Mouse (Mus musculus): Measurements from ENCODE around the gene AA986860.

AA986860 gene

GRCm38 (mm10) chr1:130734452-130734851 lies 2.7 kb downstream of the AA986860 start:
- in situ Hi-C loops (cut with MboI; ENCODE audit: unreplicated experiment in 2 of 2), result no loop called here

- in situ Hi-C loops (cut with MboI; ENCODE audit: unreplicated experiment in 2 of 2), result no loop called here
These were observed 3.1 kb downstream of the AA986860 start for GRCm38 (mm10) chr1:130734852-130735251.

- in situ Hi-C loops (cut with MboI; ENCODE audit: unreplicated experiment in 2 of 2), result no loop called here
These were observed 5.7 kb downstream of the AA986860 start for GRCm38 (mm10) chr1:130737411-130737881.

GRCm38 (mm10) chr1:130737916-130738315 lies 6.1 kb downstream of the AA986860 start:
- in situ Hi-C loops (cut with MboI; ENCODE audit: unreplicated experiment in 2 of 2), result no loop called here

- in situ Hi-C loops (cut with MboI; ENCODE audit: unreplicated experiment in 2 of 2), result no loop called here
These were observed 6.9 kb downstream of the AA986860 start for GRCm38 (mm10) chr1:130738551-130739106.

DNA sequence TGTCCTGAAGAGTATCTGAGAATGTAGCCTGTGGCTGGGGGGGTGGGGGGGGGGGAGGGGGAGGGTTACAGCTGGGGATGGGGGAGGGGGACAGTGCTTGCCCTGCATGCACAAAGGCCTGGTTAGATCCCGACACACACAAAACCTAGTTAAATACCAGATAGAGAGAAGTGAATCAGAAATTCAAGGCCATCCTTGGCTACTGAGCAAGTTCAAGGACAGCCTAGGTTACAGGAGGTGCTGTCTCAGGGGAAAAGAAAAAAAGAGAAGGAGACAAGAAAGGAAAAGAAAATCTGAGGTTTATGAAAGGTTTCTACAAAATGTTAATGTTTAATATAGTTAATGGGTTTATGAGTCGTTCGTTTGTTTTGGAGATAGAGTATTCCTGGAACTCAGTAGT lies 7.9 kb downstream of the AA986860 start:
- in situ Hi-C loops (cut with MboI; ENCODE audit: unreplicated experiment in 2 of 2), result no loop called here

- in situ Hi-C loops (cut with MboI; ENCODE audit: unreplicated experiment in 2 of 2), result no loop called here
These were observed 8.5 kb downstream of the AA986860 start for GRCm38 (mm10) chr1:130740227-130740648.

- in situ Hi-C loops (cut with MboI; ENCODE audit: unreplicated experiment in 2 of 2), result no loop called here
These were observed 9.3 kb downstream of the AA986860 start for GRCm38 (mm10) chr1:130740781-130741720.

GRCm38 (mm10) chr1:130742201-130742600 lies 10.4 kb downstream of the AA986860 start:
- in situ Hi-C loops (cut with MboI; ENCODE audit: unreplicated experiment in 2 of 2), result no loop called here

GRCm38 (mm10) chr1:130743775-130744174 lies 12.0 kb downstream of the AA986860 start:
- in situ Hi-C loops (cut with MboI; ENCODE audit: unreplicated experiment in 2 of 2), result no loop called here

GRCm38 (mm10) chr1:130744217-130744616 lies 12.4 kb downstream of the AA986860 start:
- in situ Hi-C loops (cut with MboI; ENCODE audit: unreplicated experiment in 2 of 2), result no loop called here

DNA sequence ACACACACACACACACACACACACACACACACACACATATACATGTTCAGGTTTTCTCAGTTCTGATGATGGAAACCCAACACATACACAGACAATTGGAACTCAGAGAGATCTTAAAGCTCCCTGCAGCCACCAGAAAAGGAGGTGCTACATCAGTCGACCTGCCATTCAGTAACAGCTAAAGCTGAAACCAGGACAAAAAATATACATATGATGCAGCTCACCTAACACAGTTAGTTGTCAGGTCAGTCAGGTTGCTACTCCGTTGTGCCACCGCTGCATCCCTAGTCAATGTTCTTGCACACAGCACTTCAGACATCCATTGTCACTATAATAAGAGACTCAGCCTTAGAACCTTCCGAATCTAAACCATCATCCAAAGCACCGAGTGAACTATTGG lies 13.2 kb downstream of the AA986860 start:
- in situ Hi-C loops (cut with MboI; ENCODE audit: unreplicated experiment in 2 of 2), result no loop called here

DNA sequence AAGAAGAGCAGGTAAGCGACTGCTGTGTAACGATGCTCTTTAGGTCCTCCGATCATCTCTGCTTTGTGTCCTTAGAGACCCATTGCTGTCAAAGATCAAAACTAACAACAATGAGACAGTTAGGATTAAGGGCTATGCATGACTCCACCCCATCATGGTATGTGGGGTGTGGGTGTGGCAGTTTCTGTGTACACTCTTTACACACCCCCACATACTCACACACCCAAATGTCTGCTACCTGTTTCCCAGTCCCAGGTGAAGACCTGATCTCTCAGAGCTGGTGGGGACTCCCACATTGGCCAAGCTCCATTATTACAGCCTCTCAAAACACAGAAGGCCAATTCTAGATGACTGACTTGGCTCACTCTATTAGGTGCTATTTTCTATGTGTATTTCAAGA lies 13.8 kb downstream of the AA986860 start:
- in situ Hi-C loops (cut with MboI; ENCODE audit: unreplicated experiment in 2 of 2), result no loop called here

DNA sequence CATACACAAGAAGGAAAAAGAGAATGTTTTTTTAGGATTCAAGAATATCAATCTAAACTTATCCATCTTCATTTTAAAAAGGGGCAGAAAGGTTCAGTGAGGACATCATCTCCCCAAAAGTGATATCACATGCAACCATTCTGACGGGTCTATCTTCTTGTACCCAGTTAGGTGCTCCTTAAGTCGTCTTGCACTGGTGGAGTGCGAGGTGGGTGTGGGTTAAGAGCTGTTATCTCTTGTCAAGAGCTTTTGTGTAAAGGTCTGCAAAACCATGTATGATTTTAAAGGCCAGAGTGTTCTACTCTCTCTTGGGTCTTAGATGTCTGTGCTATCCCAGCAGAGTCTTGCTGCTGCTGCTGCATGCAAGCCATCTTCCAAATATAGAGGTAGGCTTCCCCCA lies 15.0 kb downstream of the AA986860 start:
- in situ Hi-C loops (cut with MboI; ENCODE audit: unreplicated experiment in 2 of 2), result no loop called here

DNA sequence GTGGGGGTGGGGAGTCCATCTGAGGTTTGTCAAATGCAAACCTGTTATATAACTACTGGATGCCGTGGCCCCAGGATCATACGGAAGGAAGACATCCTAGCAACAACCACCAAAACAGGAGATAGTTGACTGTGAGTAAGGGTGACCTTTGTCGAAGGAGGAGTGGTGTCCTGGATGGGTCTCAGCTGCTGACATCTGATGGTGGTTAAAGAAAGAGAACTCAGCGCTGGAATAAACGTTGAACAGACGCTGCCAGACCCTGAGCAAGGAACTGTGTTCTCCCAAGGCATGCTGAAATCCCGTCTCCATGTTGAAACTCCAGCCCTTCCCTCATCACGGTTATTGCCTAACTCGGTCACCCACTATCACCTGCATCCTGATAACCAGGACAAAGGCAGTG lies 27.9 kb downstream of the AA986860 start:
- in situ Hi-C loops (cut with MboI; ENCODE audit: unreplicated experiment in 2 of 2), result no loop called here

DNA sequence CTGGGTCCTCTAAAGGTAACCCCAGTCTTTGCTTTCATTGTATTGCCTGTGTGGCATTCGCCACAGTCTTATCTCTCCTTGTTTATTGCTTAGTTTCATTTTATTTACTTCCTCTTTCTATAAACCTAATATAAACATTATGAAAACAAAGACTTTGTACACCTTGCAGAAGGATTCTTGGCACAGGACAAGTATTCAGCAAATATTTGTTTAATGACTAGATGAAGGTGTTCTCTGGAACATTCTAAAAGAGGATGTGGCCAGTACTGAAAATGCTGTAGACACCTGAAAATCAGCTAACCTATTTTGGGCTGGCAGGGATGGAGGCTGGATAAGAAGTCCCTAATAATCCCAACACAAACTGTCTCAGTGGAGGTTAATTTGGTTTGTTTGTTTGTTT lies 29.8 kb downstream of the AA986860 start:
- in situ Hi-C loops (cut with MboI; ENCODE audit: unreplicated experiment in 2 of 2), result no loop called here

DNA sequence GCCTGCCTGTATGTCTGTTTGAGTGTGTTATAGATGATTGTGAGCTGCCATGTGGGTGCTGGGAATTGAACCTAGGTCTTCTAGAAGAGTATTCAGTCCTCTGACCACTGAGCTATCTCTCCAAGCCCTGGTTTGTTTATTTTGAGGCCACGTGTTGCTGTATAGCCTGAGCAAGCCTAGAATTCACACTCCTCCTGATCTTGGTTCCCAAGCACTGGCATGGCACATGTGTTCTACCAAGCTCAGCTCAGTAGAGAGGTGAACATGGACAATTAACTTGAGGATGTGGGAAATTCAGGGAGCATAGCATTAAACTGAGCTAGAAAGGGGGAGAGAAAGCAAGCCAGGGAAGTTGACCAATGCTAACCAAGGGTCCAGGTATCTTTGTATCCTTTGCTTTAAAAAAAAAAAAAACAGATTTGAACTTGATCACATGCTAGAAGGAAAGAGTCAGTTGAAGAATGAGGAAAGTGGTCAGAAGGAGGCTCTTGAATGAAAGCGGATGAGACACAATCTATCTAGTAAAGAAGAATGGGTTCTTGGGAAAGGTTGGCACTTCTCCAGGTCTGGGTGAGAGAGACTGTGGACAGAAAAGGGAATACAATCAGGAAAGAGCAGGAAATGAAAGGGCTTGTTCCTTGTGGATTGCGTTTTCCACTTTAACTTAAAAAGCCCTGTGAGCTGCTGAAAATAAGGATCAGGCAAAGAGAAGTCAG lies 30.4 kb downstream of the AA986860 start:
- in situ Hi-C loops (cut with MboI; ENCODE audit: unreplicated experiment in 2 of 2), result no loop called here

DNA sequence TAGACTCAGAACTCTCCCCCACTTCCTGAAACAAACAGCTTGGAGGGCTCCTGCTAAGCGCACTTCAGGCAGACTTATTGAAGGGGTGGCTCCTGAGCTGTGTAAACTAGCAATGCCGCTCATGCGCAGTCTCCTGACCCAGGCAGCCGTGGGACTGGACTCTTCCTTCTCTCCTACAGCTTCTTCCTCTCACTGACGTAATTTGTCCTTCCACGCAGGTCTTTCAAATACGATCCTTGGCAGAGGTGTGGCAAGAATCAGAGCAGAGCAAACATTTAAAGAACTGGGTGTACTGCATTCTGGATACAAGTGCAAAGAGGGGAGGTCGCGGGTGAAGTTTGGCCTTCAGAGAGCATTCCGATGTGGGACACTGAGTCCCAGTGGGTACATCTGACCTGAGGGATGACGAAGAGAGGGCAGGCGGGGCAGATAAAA lies 32.3 kb downstream of the AA986860 start:
- in situ Hi-C loops (cut with MboI; ENCODE audit: unreplicated experiment in 2 of 2), result no loop called here

- in situ Hi-C loops (cut with MboI; ENCODE audit: unreplicated experiment in 2 of 2), result no loop called here
These were observed 35.3 kb downstream of the AA986860 start for GRCm38 (mm10) chr1:130767066-130767465.

DNA sequence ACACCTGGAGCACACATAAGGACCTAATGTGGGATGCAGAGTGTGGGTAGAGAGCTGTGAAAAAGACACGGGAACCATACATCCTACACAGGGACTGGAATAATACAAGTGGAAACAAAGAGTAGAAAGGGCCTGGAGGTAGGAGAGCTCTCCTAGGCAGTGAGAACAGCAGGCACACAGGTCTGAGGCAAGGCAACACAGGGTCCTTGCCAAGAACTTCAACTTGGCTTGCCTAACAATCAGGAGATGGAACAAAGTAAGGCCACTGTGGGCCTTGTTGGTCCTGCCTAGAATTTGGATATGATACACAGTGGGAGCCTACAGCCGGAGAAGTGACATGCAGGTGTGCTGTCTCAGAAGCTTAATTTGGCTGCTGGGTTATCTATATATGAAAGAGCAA lies 38.1 kb downstream of the AA986860 start:
- in situ Hi-C loops (cut with MboI; ENCODE audit: unreplicated experiment in 2 of 2), result no loop called here

DNA sequence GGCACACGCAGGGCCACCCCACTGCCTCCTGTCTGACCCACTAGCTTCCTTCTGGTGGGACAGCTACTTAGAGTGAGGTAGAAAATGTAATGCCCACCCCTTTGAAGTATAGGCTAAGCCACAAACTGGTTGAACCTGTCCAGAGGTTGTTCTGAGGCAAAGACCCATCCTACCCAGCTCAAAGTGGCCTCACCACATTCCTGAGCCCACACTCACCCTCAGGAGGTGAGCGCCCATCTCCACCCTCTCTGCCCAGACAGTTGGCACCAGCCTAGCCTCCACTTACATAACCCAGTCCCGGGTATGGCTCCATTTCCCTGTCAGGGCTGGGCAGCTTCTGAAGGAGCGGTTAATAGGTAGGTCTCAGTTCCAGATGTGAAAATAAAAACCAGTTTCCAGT lies 38.7 kb downstream of the AA986860 start:
- in situ Hi-C loops (cut with MboI; ENCODE audit: unreplicated experiment in 2 of 2), result no loop called here
